ENCODE assay signal across 10 mouse cellular contexts in genomic region chr4:98435641-98436457, GRCm38 (mm10). TPM values are rescaled to one million over a fixed set of nuclear protein-coding genes. Genes with fewer than 3 reads are reported as not detected.
DNase-seq lines count a peak whose midpoint lies in the region; ATAC-seq lines count a peak whose summit lies in the region.
"Had no signal": no experiment of that assay in that cellular context is flagged by ENCODE, and none has a peak within 500 bp of the region (broad histone marks: within the 10 kb centered on the region; RNA-seq: fewer than 3 reads in every experiment).

No protein-coding gene starts in this region.

- H3K9me3 ChIP-seq in forebrain, embryonic 13.5 days (replicated peaks), result no peaks in the 10 kb centered on the region
- H3K9me3 ChIP-seq in kidney, embryonic 14.5 days (ENCODE audit: control insufficient read depth, low read length), result no peaks in the 10 kb centered on the region
- H3K9me3 ChIP-seq: liver, embryonic 13.5 days; midbrain, embryonic 12.5 days had no signal

- peak; percentile 43 for ATAC-seq in megakaryocyte progenitor cell, adult 5-6 weeks (replicated peaks; ENCODE audit: poor library complexity)
- no peak for ATAC-seq in forebrain, embryonic 13.5 days
- ATAC-seq in kidney, embryonic 14.5 days (ENCODE audit: low FRiP score, low TSS enrichment), result no peak

- H3K27me3 ChIP-seq in forebrain, embryonic 13.5 days, result no peaks in the 10 kb centered on the region
- no peaks in the 10 kb centered on the region for H3K27me3 ChIP-seq in kidney, embryonic 14.5 days (ENCODE audit: control insufficient read depth, insufficient read depth, low read length)
- H3K27me3 ChIP-seq: liver, embryonic 13.5 days; midbrain, embryonic 12.5 days had no signal

- no peak overlapping the region for H3K9ac ChIP-seq in forebrain, embryonic 13.5 days
- no peak overlapping the region for H3K9ac ChIP-seq in kidney, embryonic 14.5 days (ENCODE audit: low read depth, low read length)
- H3K9ac ChIP-seq: liver, embryonic 13.5 days; midbrain, embryonic 12.5 days had no signal

- no peaks in the 10 kb centered on the region for H3K36me3 ChIP-seq in forebrain, embryonic 13.5 days (ENCODE audit: poor library complexity, severe bottlenecking)
- H3K36me3 ChIP-seq in kidney, embryonic 14.5 days (ENCODE audit: control insufficient read depth, insufficient read depth, low read length), result peaks cover 4% of the 10 kb centered on the region; the same call in 1 of the 2 replicates
- H3K36me3 ChIP-seq: liver, embryonic 13.5 days; midbrain, embryonic 12.5 days had no signal

- WGBS in forebrain, embryonic 13.5 days, result 91% methylated on average over 10 of the region's 10 CpGs
- 85% methylated on average over 10 of the region's 10 CpGs for WGBS in kidney, embryonic 14.5 days

- no peak overlapping the region for H3K4me2 ChIP-seq in forebrain, embryonic 13.5 days
- no peak overlapping the region for H3K4me2 ChIP-seq in kidney, embryonic 14.5 days (replicated peaks; ENCODE audit: low read depth, low read length)
- H3K4me2 ChIP-seq: midbrain, embryonic 12.5 days had no signal

- DNase-seq in spleen, adult 18-20 months, result peak; percentile 9 to 13
- no peak for DNase-seq in spleen, postnatal 4 days (ENCODE audit: low spot score in 2 of 2)
- peak; percentile 14 for DNase-seq in MEL-GATA-1-ER (ENCODE audit: extremely low read depth, low read depth)
- peak; percentile 55 for DNase-seq in thymus, postnatal 14 days
- DNase-seq in right cerebral cortex, postnatal 4 days, result no peak
- DNase-seq: liver, embryonic 13.5 days had no signal

- H3K4me1 ChIP-seq in forebrain, embryonic 13.5 days, result peaks cover 18% of the 10 kb centered on the region
- no peaks in the 10 kb centered on the region for H3K4me1 ChIP-seq in kidney, embryonic 14.5 days (ENCODE audit: control insufficient read depth, insufficient read depth, low read length)
- H3K4me1 ChIP-seq: liver, embryonic 13.5 days had no signal

- H3K27ac ChIP-seq in forebrain, embryonic 13.5 days, result no peak overlapping the region
- H3K27ac ChIP-seq in kidney, embryonic 14.5 days (ENCODE audit: low read depth, low read length), result no peak overlapping the region
- H3K27ac ChIP-seq: liver, embryonic 13.5 days; midbrain, embryonic 12.5 days had no signal

- H3K4me3 ChIP-seq in forebrain, embryonic 13.5 days, result no peak overlapping the region
- H3K4me3 ChIP-seq in kidney, embryonic 14.5 days (ENCODE audit: low read length), result no peak overlapping the region
- H3K4me3 ChIP-seq: midbrain, embryonic 12.5 days had no signal

RNA-seq across cellular contexts. Expression of gene Patj, which starts 40.3 kb away (rescaled TPM):
- total RNA-seq in megakaryocyte progenitor cell, adult 5-6 weeks (2015), result 0.76 and 1.8 TPM in 2 replicates
- total RNA-seq in megakaryocyte progenitor cell, adult 5-6 weeks (2017), result 3.6 and 10.0 TPM in 2 replicates
- 10.6 and 10.7 TPM in 2 replicates for polyA plus RNA-seq in forebrain, embryonic 13.5 days (2015; fragmentation: Nextera tagmentation; extraction: Ambion mirVana)
- 11.3 and 33.2 TPM in 2 replicates for polyA plus RNA-seq in kidney, embryonic 14.5 days (2014; fragmentation: Nextera tagmentation; extraction: Ambion mirVana)

RNA-seq across cellular contexts. Expression of gene Tm2d1, which starts 52.7 kb away (rescaled TPM):
- total RNA-seq in megakaryocyte progenitor cell, adult 5-6 weeks (2015), result 26.2 and 31.2 TPM in 2 replicates
- 13.2 and 21.2 TPM in 2 replicates for total RNA-seq in megakaryocyte progenitor cell, adult 5-6 weeks (2017)
- 107 and 117 TPM in 2 replicates for polyA plus RNA-seq in forebrain, embryonic 13.5 days (2015; fragmentation: Nextera tagmentation; extraction: Ambion mirVana)
- 96.2 and 111 TPM in 2 replicates for polyA plus RNA-seq in kidney, embryonic 14.5 days (2014; fragmentation: Nextera tagmentation; extraction: Ambion mirVana)

Comparison
In these comparisons a context has a peak if more than half of its experiments do, and no peak if none do; other contexts are left out.
1. DNase-seq: peak in spleen, adult 18-20 months (2 of 2), MEL-GATA-1-ER (single experiment) and thymus, postnatal 14 days (single experiment); none in spleen, postnatal 4 days (0 of 2) and right cerebral cortex, postnatal 4 days (single experiment).